Mouse (Mus musculus) E14TG2a.4 (cell line): ENCODE data around the gene Hapln1.

Experiments
- H3K27me3 ChIP-seq: 2 replicates; pipeline ENCODE4 v1.6.1; 2014; ENCODE audit warnings: low read length, control low read depth; ENCODE audit not compliant: insufficient read depth
- H3K36me3 ChIP-seq: 2 replicates; pipeline ENCODE4 v1.6.1; 2014; ENCODE audit warnings: low read length, control low read depth; ENCODE audit not compliant: insufficient read depth
- H3K4me1 ChIP-seq: replicated peaks from 2 replicates; pipeline ENCODE4 v1.6.1; 2014; ENCODE audit warnings: low read depth, low read length, control low read depth
- H3K4me3 ChIP-seq: replicated peaks from 2 replicates; pipeline ENCODE4 v1.5.1; 2014; ENCODE audit warnings: mild to moderate bottlenecking, low read length
- H3K9me3 ChIP-seq: 2 replicates; pipeline ENCODE4 v1.6.1; 2014; ENCODE audit warnings: low read length, control low read depth
- CTCF ChIP-seq: conservative IDR thresholded peaks from 2 replicates; pipeline ENCODE4 v1.5.1; 2014; ENCODE audit warnings: low read length
- NANOG ChIP-seq: IDR thresholded peaks from 2 replicates; pipeline ENCODE4 v1.6.1; 2014; ENCODE audit warnings: borderline replicate concordance, low read length, mixed read lengths
- POU5F1 ChIP-seq: IDR thresholded peaks from 2 replicates; pipeline ENCODE4 v1.6.1; 2014; ENCODE audit warnings: low read length, borderline replicate concordance

Hapln1 gene

GRCm38 (mm10) chr13:89539205-89539886 lies at the start of gene Hapln1:
Gene Hapln1 (plus strand): TSS chr13:89539796.
- Histone ChIP-seq H3K27me3 (peaks cover 18% of the 10 kb centered on the region), H3K36me3 (no peaks in the 10 kb centered on the region), H3K9me3 (no peaks in the 10 kb centered on the region), H3K4me3 (peak within 1 kb of the TSS; percentile 78), H3K4me1 (peaks cover 7% of the 10 kb centered on the region)
- TF ChIP-seq POU5F1 (no peak), NANOG (no peak), CTCF (0 out of 2 replicates have a peak, but pooled peaks have one; percentile 5)

DNA sequence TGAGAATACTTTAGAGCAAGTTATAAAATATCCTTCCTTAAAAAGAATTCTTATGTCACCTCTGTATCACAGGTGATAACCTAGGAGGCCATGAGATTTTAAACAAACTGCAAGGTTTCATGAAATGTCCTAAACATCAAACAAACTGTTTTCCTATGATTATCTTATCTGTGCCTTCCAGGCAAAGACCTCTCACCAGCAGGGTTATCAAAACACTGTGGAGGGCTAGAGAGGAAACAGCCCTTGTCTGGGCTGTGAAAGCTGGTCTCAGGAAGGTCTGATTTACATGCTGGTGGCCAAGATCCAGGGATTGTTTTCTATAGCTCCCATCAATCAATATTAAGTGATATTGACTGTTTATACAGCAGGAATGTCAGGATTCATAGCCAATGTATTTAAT lies 46.4 kb upstream of the Hapln1 start:
- no peaks in the 10 kb centered on the region for H3K4me1 ChIP-seq
- H3K36me3 ChIP-seq, result no peaks in the 10 kb centered on the region
- no peaks in the 10 kb centered on the region for H3K9me3 ChIP-seq
- H3K27me3 ChIP-seq, result no peaks in the 10 kb centered on the region
- no peak for TF ChIP-seq POU5F1
- no peak for TF ChIP-seq NANOG
- TF ChIP-seq CTCF, result no peak
- no peak overlapping the region for H3K4me3 ChIP-seq

- Histone ChIP-seq H3K9me3 (no peaks in the 10 kb centered on the region), H3K36me3 (no peaks in the 10 kb centered on the region), H3K4me1 (no peaks in the 10 kb centered on the region), H3K27me3 (no peaks in the 10 kb centered on the region), H3K4me3 (no peak overlapping the region)
- TF ChIP-seq POU5F1, result no peak
- no peak for TF ChIP-seq CTCF
- TF ChIP-seq NANOG, result no peak
These were observed 45.9 kb upstream of the Hapln1 start for GRCm38 (mm10) chr13:89493678-89494077.

GRCm38 (mm10) chr13:89496569-89496968 lies 43.0 kb upstream of the Hapln1 start:
- Histone ChIP-seq H3K4me1 (no peaks in the 10 kb centered on the region), H3K4me3 (no peak overlapping the region), H3K27me3 (no peaks in the 10 kb centered on the region), H3K36me3 (no peaks in the 10 kb centered on the region), H3K9me3 (no peaks in the 10 kb centered on the region)
- TF ChIP-seq POU5F1 (no peak), CTCF (no peak), NANOG (no peak)

- Histone ChIP-seq H3K4me1 (no peaks in the 10 kb centered on the region), H3K4me3 (no peak overlapping the region), H3K27me3 (no peaks in the 10 kb centered on the region), H3K36me3 (no peaks in the 10 kb centered on the region), H3K9me3 (no peaks in the 10 kb centered on the region)
- TF ChIP-seq CTCF, result no peak
- TF ChIP-seq NANOG, result no peak
- no peak for TF ChIP-seq POU5F1
These were observed 40.2 kb upstream of the Hapln1 start for GRCm38 (mm10) chr13:89499419-89499818.

DNA sequence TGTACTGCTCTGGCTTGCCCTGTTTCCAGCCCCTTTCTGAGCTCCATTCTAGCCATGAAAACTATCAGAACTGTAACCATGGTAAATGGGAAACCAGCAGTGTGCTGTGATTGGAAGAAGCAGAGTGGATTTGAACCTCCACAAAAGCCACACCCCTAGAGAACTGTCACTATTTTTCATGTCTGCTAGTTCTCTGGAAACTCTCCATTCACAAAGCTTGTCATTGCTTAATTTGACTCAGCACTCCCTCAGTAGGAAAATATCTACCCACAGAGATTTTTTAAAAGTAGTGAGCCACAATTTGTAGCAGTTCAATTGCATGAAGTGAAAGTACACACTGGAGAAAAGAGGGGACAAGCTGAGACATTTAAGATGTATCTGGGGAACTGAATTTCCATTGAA lies 18.1 kb upstream of the Hapln1 start:
- TF ChIP-seq NANOG (no peak), CTCF (no peak), POU5F1 (no peak)
- Histone ChIP-seq H3K36me3 (no peaks in the 10 kb centered on the region), H3K4me3 (no peak overlapping the region), H3K4me1 (no peaks in the 10 kb centered on the region), H3K27me3 (no peaks in the 10 kb centered on the region), H3K9me3 (no peaks in the 10 kb centered on the region)

DNA sequence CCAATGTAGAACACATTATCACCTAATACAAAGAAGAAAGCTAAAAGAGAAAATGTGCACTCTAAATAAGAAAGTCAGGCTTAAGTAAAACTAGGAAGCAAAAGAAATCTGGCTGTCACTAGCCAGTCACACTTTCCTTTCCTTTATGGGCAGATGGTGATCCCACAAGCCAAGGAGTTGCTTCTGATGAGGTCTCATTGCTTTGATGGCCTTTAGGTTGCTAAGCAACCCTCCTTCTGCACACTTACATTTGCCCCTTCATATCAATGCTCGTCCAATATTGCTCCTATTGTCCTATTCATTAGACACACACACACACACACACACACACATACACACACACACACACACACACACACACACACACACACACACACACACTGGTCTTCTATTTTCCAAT lies 10.9 kb upstream of the Hapln1 start:
- Histone ChIP-seq H3K9me3 (no peaks in the 10 kb centered on the region), H3K4me1 (no peaks in the 10 kb centered on the region), H3K4me3 (no peak overlapping the region), H3K27me3 (no peaks in the 10 kb centered on the region), H3K36me3 (no peaks in the 10 kb centered on the region)
- TF ChIP-seq POU5F1 (no peak), NANOG (no peak), CTCF (no peak)

DNA sequence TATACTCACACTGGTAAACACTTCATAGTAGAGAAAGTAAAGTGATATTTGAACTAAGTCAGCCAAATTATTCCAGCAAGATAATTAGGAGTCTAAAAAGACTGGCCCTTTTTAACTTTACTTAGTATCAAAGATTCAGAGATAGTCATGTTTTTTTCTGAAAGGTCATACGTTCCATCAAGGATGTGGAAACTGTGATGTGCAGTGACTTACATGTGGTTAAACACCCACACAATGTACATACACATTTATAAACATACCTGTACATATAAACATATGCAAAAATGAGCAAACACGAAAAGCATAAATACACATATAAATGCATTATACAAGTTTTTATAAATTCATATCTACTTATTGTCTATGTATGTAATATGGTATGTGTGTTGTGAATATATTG lies 9.2 kb upstream of the Hapln1 start:
- no peaks in the 10 kb centered on the region for H3K9me3 ChIP-seq
- no peak for TF ChIP-seq CTCF
- TF ChIP-seq NANOG, result no peak
- no peak for TF ChIP-seq POU5F1
- no peak overlapping the region for H3K4me3 ChIP-seq
- H3K27me3 ChIP-seq, result no peaks in the 10 kb centered on the region
- no peaks in the 10 kb centered on the region for H3K36me3 ChIP-seq
- no peaks in the 10 kb centered on the region for H3K4me1 ChIP-seq

DNA sequence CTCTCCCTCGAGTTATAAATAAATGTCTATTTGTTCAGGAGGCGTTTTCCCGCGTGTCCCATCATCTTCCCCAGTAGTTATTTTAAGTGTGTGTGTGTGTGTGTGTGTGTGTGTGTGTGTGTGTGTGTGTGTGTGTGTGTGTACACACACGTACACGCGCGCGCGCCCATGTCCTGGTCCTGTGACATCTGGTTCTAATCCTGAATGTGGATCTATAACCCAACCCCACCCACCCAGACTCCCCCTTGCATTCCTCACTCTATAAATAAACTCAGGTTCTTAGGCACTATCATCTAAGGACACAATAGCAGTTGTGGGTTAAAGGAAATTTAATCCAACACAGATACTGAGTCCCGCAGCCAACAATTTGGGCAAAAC lies 280 bp downstream of the Hapln1 start:
- H3K27me3 ChIP-seq, result peaks cover 18% of the 10 kb centered on the region
- peaks cover 7% of the 10 kb centered on the region for H3K4me1 ChIP-seq
- H3K36me3 ChIP-seq, result no peaks in the 10 kb centered on the region
- no peaks in the 10 kb centered on the region for H3K9me3 ChIP-seq
- TF ChIP-seq NANOG (no peak), CTCF (no peak), POU5F1 (no peak)
- peak overlapping the region; percentile 78 for H3K4me3 ChIP-seq
